Mouse (Mus musculus) stomach, postnatal 0 days (tissue): ENCODE measurements around the gene Pou1f1. TPM values are rescaled to one million over a fixed set of nuclear protein-coding genes. Genes with fewer than 3 reads are reported as not detected.

Experiments used
- ATAC-seq: fragments of 200-750 bp; cut with Nextera tagmentation; 2 replicates; pipeline ENCODE4 v1.8.0; 2017; ENCODE audit not compliant: low FRiP score, low TSS enrichment
- DNase-seq: peaks from one replicate; pipeline ENCODE4 v3.0.0-alpha.2; 2016; ENCODE audit warnings: low spot score
- H3K27ac ChIP-seq: fragments of 300-500 bp; sonication (generic); replicated peaks from 2 replicates; pipeline ENCODE4 v1.5.1; 2014; ENCODE audit warnings: mild to moderate bottlenecking, control low read depth
- H3K27me3 ChIP-seq: fragments of 300-500 bp; sonication (generic); 2 replicates; pipeline ENCODE4 v1.6.1; 2014; ENCODE audit warnings: low read length; ENCODE audit not compliant: control insufficient read depth, insufficient read depth
- H3K36me3 ChIP-seq: fragments of 300-500 bp; sonication (generic); 2 replicates; pipeline ENCODE4 v1.6.1; 2014; ENCODE audit warnings: low read length, mixed read lengths; ENCODE audit not compliant: control insufficient read depth, insufficient read depth
- H3K4me1 ChIP-seq: fragments of 300-500 bp; sonication (generic); replicated peaks from 2 replicates; pipeline ENCODE4 v1.6.1; 2014; ENCODE audit warnings: antibody characterized with exemption; ENCODE audit not compliant: control insufficient read depth, insufficient read depth
- H3K4me2 ChIP-seq: fragments of 300-500 bp; sonication (generic); replicated peaks from 2 replicates; pipeline ENCODE4 v1.6.1; 2014; ENCODE audit warnings: low read depth, mild to moderate bottlenecking, control low read depth, moderate library complexity
- H3K4me3 ChIP-seq: fragments of 300-500 bp; sonication (generic); 2 replicates; pipeline ENCODE4 v1.5.1; 2014; ENCODE audit warnings: low read depth, low read length, control low read depth
- H3K9ac ChIP-seq: fragments of 300-500 bp; sonication (generic); 2 replicates; pipeline ENCODE4 v1.6.1; 2014; ENCODE audit warnings: mild to moderate bottlenecking, low read length, control low read depth, mixed read lengths
- H3K9me3 ChIP-seq: fragments of 300-500 bp; sonication (generic); 2 replicates; pipeline ENCODE4 v1.6.1; 2016; ENCODE audit warnings: low read length; ENCODE audit not compliant: control insufficient read depth
- CTCF ChIP-seq: IDR thresholded peaks from 2 replicates; pipeline ENCODE4 v1.5.1; 2016; ENCODE audit warnings: antibody characterized with exemption, low read depth, mild to moderate bottlenecking, moderate library complexity
- EP300 ChIP-seq: optimal IDR thresholded peaks from 2 replicates; pipeline ENCODE3; 2016; ENCODE audit warnings: antibody characterized with exemption
- WGBS: fragments of 180-500 bp; shearing (Covaris S2); extraction: QIAGEN DNeasy Blood & Tissue Kit; methylation state at CpG from one replicate; pipeline ENCODE4 v1.1.7; 2014; 5-methylcytosine and 5-hydroxymethylcytosine counted together
- polyA plus RNA-seq: library from polyadenylated mRNA; unstranded; fragments of >200 nt; fragmentation: Nextera tagmentation; extraction: Ambion mirVana; gene quantifications from 2 replicates; pipeline ENCODE4 v1.2.1, GENCODE M21; 2015

The Pou1f1 gene
- polyA plus RNA-seq, result 0.10 and 0.11 TPM in 2 replicates

- DNase-seq (no peak), ATAC-seq (no peak)
- Histone ChIP-seq H3K4me3 (no peak within 1 kb of the TSS), H3K27ac (no peak within 1 kb of the TSS), H3K4me2 (no peak within 1 kb of the TSS), H3K4me1 (no peaks in the 10 kb centered on the region), H3K36me3 (no peaks in the 10 kb centered on the region), H3K27me3 (no peaks in the 10 kb centered on the region), H3K9me3 (no peaks in the 10 kb centered on the region), H3K9ac (no peak within 1 kb of the TSS)
- 63% methylated on average over 6 of the region's 6 CpGs for WGBS
- TF ChIP-seq CTCF (no peak), EP300 (no peak)
Measured at GRCm38 (mm10) chr16:65520211-65520610, at the start of gene Pou1f1. Gene Pou1f1, plus strand, starts transcription at chr16:65520511.

GRCm38 (mm10) chr16:65470650-65471049 lies 49.7 kb upstream of the Pou1f1 start:
- no peak for DNase-seq
- no peak for ATAC-seq
- no peaks in the 10 kb centered on the region for H3K27me3 ChIP-seq
- WGBS, result 46% methylated on average over 4 of the region's 4 CpGs
- H3K9ac ChIP-seq, result no peak overlapping the region
- H3K4me2 ChIP-seq, result no peak overlapping the region
- no peak overlapping the region for H3K4me3 ChIP-seq
- TF ChIP-seq CTCF, result no peak
- TF ChIP-seq EP300, result no peak
- H3K27ac ChIP-seq, result no peak overlapping the region
- no peaks in the 10 kb centered on the region for H3K9me3 ChIP-seq
- no peaks in the 10 kb centered on the region for H3K36me3 ChIP-seq
- no peaks in the 10 kb centered on the region for H3K4me1 ChIP-seq

- no peak for TF ChIP-seq EP300
- TF ChIP-seq CTCF, result peak; percentile 89
Measured at GRCm38 (mm10) chr16:65472472-65473001, 47.8 kb upstream of the Pou1f1 start.

GRCm38 (mm10) chr16:65485726-65486125 lies 34.6 kb upstream of the Pou1f1 start:
- Histone ChIP-seq H3K9me3 (no peaks in the 10 kb centered on the region), H3K9ac (no peak overlapping the region), H3K4me1 (no peaks in the 10 kb centered on the region), H3K27ac (no peak overlapping the region), H3K36me3 (no peaks in the 10 kb centered on the region), H3K27me3 (no peaks in the 10 kb centered on the region), H3K4me3 (no peak overlapping the region), H3K4me2 (no peak overlapping the region)
- DNase-seq (no peak), ATAC-seq (no peak)
- TF ChIP-seq CTCF, result no peak
- no peak for TF ChIP-seq EP300
- 85% methylated on average over 6 of the region's 6 CpGs for WGBS

More at GRCm38 (mm10) chr16:65472472-65473001, 47.8 kb upstream of the Pou1f1 start:
- H3K4me1 ChIP-seq, result no peaks in the 10 kb centered on the region
- DNase-seq, result no peak
- no peak overlapping the region for H3K9ac ChIP-seq
- H3K36me3 ChIP-seq, result no peaks in the 10 kb centered on the region
- no peaks in the 10 kb centered on the region for H3K9me3 ChIP-seq
- no peak overlapping the region for H3K4me2 ChIP-seq
- 12% methylated on average over 5 of the region's 5 CpGs for WGBS
- H3K4me3 ChIP-seq, result no peak overlapping the region
- no peak overlapping the region for H3K27ac ChIP-seq
- H3K27me3 ChIP-seq, result no peaks in the 10 kb centered on the region
- ATAC-seq, result no peak

- no peaks in the 10 kb centered on the region for H3K9me3 ChIP-seq
- H3K27ac ChIP-seq, result no peak overlapping the region
- H3K9ac ChIP-seq, result no peak overlapping the region
- no peaks in the 10 kb centered on the region for H3K4me1 ChIP-seq
- H3K36me3 ChIP-seq, result no peaks in the 10 kb centered on the region
- WGBS, result 77% methylated on average over 5 of the region's 5 CpGs
- H3K4me2 ChIP-seq, result no peak overlapping the region
- no peak overlapping the region for H3K4me3 ChIP-seq
- TF ChIP-seq CTCF, result no peak
- no peak for TF ChIP-seq EP300
- ATAC-seq (no peak), DNase-seq (no peak)
- H3K27me3 ChIP-seq, result no peaks in the 10 kb centered on the region
Measured at GRCm38 (mm10) chr16:65496030-65496429, 24.3 kb upstream of the Pou1f1 start.

- Histone ChIP-seq H3K9me3 (no peaks in the 10 kb centered on the region), H3K27ac (no peak overlapping the region), H3K4me3 (no peak overlapping the region), H3K27me3 (no peaks in the 10 kb centered on the region), H3K9ac (no peak overlapping the region), H3K36me3 (no peaks in the 10 kb centered on the region), H3K4me1 (no peaks in the 10 kb centered on the region), H3K4me2 (no peak overlapping the region)
- 30% methylated on average over 2 of the region's 2 CpGs for WGBS
- no peak for TF ChIP-seq EP300
- TF ChIP-seq CTCF, result peak; percentile 81
- DNase-seq, result no peak
- ATAC-seq, result no peak
Measured at GRCm38 (mm10) chr16:65497049-65497448, 23.3 kb upstream of the Pou1f1 start.
